Mouse (Mus musculus) heart, embryonic 11.5 days (tissue): Measurements from ENCODE around the gene Gtf3c1. TPM values are rescaled to one million over a fixed set of nuclear protein-coding genes. Genes with fewer than 3 reads are reported as not detected.
A peak's percentile ranks its signal among the peaks of the same experiment; 100 is the strongest.

ENCODE experiments used
- ATAC-seq: fragments of 200-750 bp; cut with Nextera tagmentation; replicated peaks from 2 replicates; pipeline ENCODE4 v1.8.0; 2017; ENCODE audit warnings: moderate library complexity; ENCODE audit not compliant: insufficient number of reproducible peaks, low FRiP score, low TSS enrichment
- H3K27ac ChIP-seq: fragments of 300-500 bp; sonication (generic); 2 replicates; pipeline ENCODE4 v1.5.1; 2014; ENCODE audit warnings: mild to moderate bottlenecking, low read depth, low read length
- H3K27me3 ChIP-seq: fragments of 300-500 bp; sonication (generic); 2 replicates; pipeline ENCODE4 v1.6.1; 2014; ENCODE audit warnings: mild to moderate bottlenecking, low read length, mixed read lengths; ENCODE audit not compliant: control insufficient read depth, insufficient read depth
- H3K36me3 ChIP-seq: fragments of 300-500 bp; sonication (generic); 2 replicates; pipeline ENCODE4 v1.6.1; 2014; ENCODE audit warnings: mild to moderate bottlenecking, low read length, moderate library complexity, mixed read lengths; ENCODE audit not compliant: control insufficient read depth, insufficient read depth
- H3K4me1 ChIP-seq: fragments of 300-500 bp; sonication (generic); 2 replicates; pipeline ENCODE4 v1.6.1; 2014; ENCODE audit warnings: low read length; ENCODE audit not compliant: control insufficient read depth, insufficient read depth
- H3K4me2 ChIP-seq: fragments of 300-500 bp; sonication (generic); 2 replicates; pipeline ENCODE4 v1.6.1; 2014; ENCODE audit warnings: mild to moderate bottlenecking, moderate library complexity
- H3K4me3 ChIP-seq: fragments of 300-500 bp; sonication (generic); 2 replicates; pipeline ENCODE4 v1.5.1; 2014; ENCODE audit warnings: low read depth, low read length
- H3K9ac ChIP-seq: fragments of 300-500 bp; sonication (generic); 2 replicates; pipeline ENCODE4 v1.6.1; 2014; ENCODE audit warnings: mild to moderate bottlenecking, low read depth, low read length, moderate library complexity
- H3K9me3 ChIP-seq: fragments of 300-500 bp; sonication (generic); replicated peaks from 2 replicates; pipeline ENCODE4 v1.6.1; 2016; ENCODE audit warnings: low read length; ENCODE audit not compliant: control insufficient read depth
- WGBS: fragments of 180-500 bp; shearing (Covaris S2); extraction: QIAGEN DNeasy Blood & Tissue Kit; methylation state at CpG from one replicate; pipeline ENCODE4 v1.1.7; 2014; ENCODE audit not compliant: insufficient replicate concordance; 5-methylcytosine and 5-hydroxymethylcytosine counted together
- polyA plus RNA-seq: library from polyadenylated mRNA; unstranded; fragments of >200 nt; fragmentation: Nextera tagmentation; extraction: Ambion mirVana; gene quantifications from 2 replicates; pipeline ENCODE4 v1.2.1, GENCODE M21; 2014

The Gtf3c1 gene
- polyA plus RNA-seq, 1 experiment from 2014 or later = 32.1 TPM

- no peak overlapping the region for H3K9ac ChIP-seq
- no peak overlapping the region for H3K27ac ChIP-seq
- no peaks in the 10 kb centered on the region for H3K27me3 ChIP-seq
- H3K4me2 ChIP-seq = no peak overlapping the region
- peaks cover 76% of the 10 kb centered on the region for H3K36me3 ChIP-seq
- peaks cover 5% of the 10 kb centered on the region; the same call in 1 of the 2 replicates for H3K4me1 ChIP-seq
- 86% methylated on average over 6 of the region's 6 CpGs for WGBS
- H3K4me3 ChIP-seq = no peak overlapping the region
- no peaks in the 10 kb centered on the region for H3K9me3 ChIP-seq
- no peak for ATAC-seq
Measured at GRCm38 (mm10) chr7:125643880-125644279, 63.7 kb downstream of the Gtf3c1 start.

GRCm38 (mm10) chr7:125638870-125639386 lies 68.7 kb downstream of the Gtf3c1 start:
- Histone ChIP-seq H3K4me2 (no peak overlapping the region), H3K9ac (no peak overlapping the region), H3K4me3 (no peak overlapping the region), H3K27ac (no peak overlapping the region), H3K4me1 (peaks cover 5% of the 10 kb centered on the region; the same call in 1 of the 2 replicates), H3K9me3 (no peaks in the 10 kb centered on the region), H3K36me3 (peaks cover 32% of the 10 kb centered on the region), H3K27me3 (no peaks in the 10 kb centered on the region)
- 40% methylated on average over 9 of the region's 9 CpGs for WGBS
- ATAC-seq = no peak

GRCm38 (mm10) chr7:125638376-125638775 lies 69.2 kb downstream of the Gtf3c1 start:
- 81% methylated on average over 6 of the region's 6 CpGs for WGBS
- no peak overlapping the region for H3K9ac ChIP-seq
- ATAC-seq = no peak

GRCm38 (mm10) chr7:125637220-125638140 lies 70.1 kb downstream of the Gtf3c1 start:
- Histone ChIP-seq H3K4me2 (no peak overlapping the region), H3K9ac (no peak overlapping the region), H3K4me3 (no peak overlapping the region), H3K27me3 (no peaks in the 10 kb centered on the region), H3K27ac (no peak overlapping the region), H3K36me3 (peaks cover 20% of the 10 kb centered on the region), H3K4me1 (peaks cover 7% of the 10 kb centered on the region; the same call in 1 of the 2 replicates), H3K9me3 (no peaks in the 10 kb centered on the region)
- ATAC-seq = no peak
- 73% methylated on average over 8 of the region's 8 CpGs for WGBS

More at GRCm38 (mm10) chr7:125638376-125638775, 69.2 kb downstream of the Gtf3c1 start:
- Histone ChIP-seq H3K4me1 (peaks cover 5% of the 10 kb centered on the region; the same call in 1 of the 2 replicates), H3K4me3 (no peak overlapping the region), H3K27ac (no peak overlapping the region), H3K27me3 (no peaks in the 10 kb centered on the region), H3K9me3 (no peaks in the 10 kb centered on the region), H3K36me3 (peaks cover 27% of the 10 kb centered on the region), H3K4me2 (no peak overlapping the region)

GRCm38 (mm10) chr7:125630989-125631388 lies 76.6 kb downstream of the Gtf3c1 start:
- peaks cover 4% of the 10 kb centered on the region; the same call in 1 of the 2 replicates for H3K9me3 ChIP-seq
- 85% methylated on average over 3 of the region's 3 CpGs for WGBS
- H3K27ac ChIP-seq = no peak overlapping the region
- ATAC-seq = no peak
- no peaks in the 10 kb centered on the region for H3K36me3 ChIP-seq
- no peaks in the 10 kb centered on the region for H3K27me3 ChIP-seq
- no peak overlapping the region for H3K4me3 ChIP-seq
- no peak overlapping the region for H3K4me2 ChIP-seq
- no peak overlapping the region for H3K9ac ChIP-seq
- H3K4me1 ChIP-seq = peaks cover 3% of the 10 kb centered on the region; the same call in 1 of the 2 replicates

GRCm38 (mm10) chr7:125630317-125630716 lies 77.3 kb downstream of the Gtf3c1 start:
- Histone ChIP-seq H3K9ac (no peak overlapping the region), H3K27me3 (no peaks in the 10 kb centered on the region), H3K4me2 (no peak overlapping the region), H3K4me3 (no peak overlapping the region), H3K36me3 (no peaks in the 10 kb centered on the region), H3K9me3 (peaks cover 4% of the 10 kb centered on the region; the same call in 1 of the 2 replicates), H3K27ac (no peak overlapping the region), H3K4me1 (peaks cover 3% of the 10 kb centered on the region; the same call in 1 of the 2 replicates)
- WGBS = 55% methylated on average over 4 of the region's 4 CpGs
- ATAC-seq = no peak

- H3K9me3 ChIP-seq = peaks cover 4% of the 10 kb centered on the region; the same call in 1 of the 2 replicates
- no peaks in the 10 kb centered on the region; the same call in 1 of the 2 replicates for H3K4me1 ChIP-seq
- H3K36me3 ChIP-seq = no peaks in the 10 kb centered on the region
- 0 out of 2 replicates have a peak overlapping the region, but pooled peaks have one; percentile 10 for H3K9ac ChIP-seq
- H3K4me2 ChIP-seq = no peak overlapping the region
- ATAC-seq = no peak
- H3K27me3 ChIP-seq = no peaks in the 10 kb centered on the region
- no peak overlapping the region for H3K27ac ChIP-seq
- no peak overlapping the region for H3K4me3 ChIP-seq
- 60% methylated on average over 7 of the region's 7 CpGs for WGBS
Measured at GRCm38 (mm10) chr7:125625829-125626228, 81.8 kb downstream of the Gtf3c1 start.

- no peak overlapping the region for H3K4me2 ChIP-seq
- no peak overlapping the region for H3K4me3 ChIP-seq
- no peaks in the 10 kb centered on the region for H3K27me3 ChIP-seq
- H3K4me1 ChIP-seq = no peaks in the 10 kb centered on the region; the same call in 1 of the 2 replicates
- H3K27ac ChIP-seq = no peak overlapping the region
- no peaks in the 10 kb centered on the region for H3K36me3 ChIP-seq
- peaks cover 4% of the 10 kb centered on the region; the same call in 1 of the 2 replicates for H3K9me3 ChIP-seq
- 69% methylated on average over 4 of the region's 4 CpGs for WGBS
- no peak overlapping the region for H3K9ac ChIP-seq
- no peak for ATAC-seq
Measured at GRCm38 (mm10) chr7:125625219-125625618, 82.4 kb downstream of the Gtf3c1 start.
